Mouse (Mus musculus) monocyte, adult 5-6 weeks (primary cell): ENCODE measurements at regions not wholly inside any gene's neighbourhood (a gene's known extent, or its start where the extent isn't known, plus 50 kb on each side); places are given as distances from the start of the nearest gene placed in this dataset.

ENCODE experiments used
- ATAC-seq: fragments of 153-309, 156-312 bp; replicated peaks from 2 replicates; pipeline ENCODE4 v1.8.0; 2017; ENCODE audit warnings: mild to moderate bottlenecking; ENCODE audit not compliant: low TSS enrichment, insufficient number of reproducible peaks, severe bottlenecking, poor library complexity, low FRiP score

GRCm38 (mm10) chr8:117854301-117854700 lies 52.6 kb upstream of the Mphosph6 start:
- ATAC-seq, result no peak

DNA sequence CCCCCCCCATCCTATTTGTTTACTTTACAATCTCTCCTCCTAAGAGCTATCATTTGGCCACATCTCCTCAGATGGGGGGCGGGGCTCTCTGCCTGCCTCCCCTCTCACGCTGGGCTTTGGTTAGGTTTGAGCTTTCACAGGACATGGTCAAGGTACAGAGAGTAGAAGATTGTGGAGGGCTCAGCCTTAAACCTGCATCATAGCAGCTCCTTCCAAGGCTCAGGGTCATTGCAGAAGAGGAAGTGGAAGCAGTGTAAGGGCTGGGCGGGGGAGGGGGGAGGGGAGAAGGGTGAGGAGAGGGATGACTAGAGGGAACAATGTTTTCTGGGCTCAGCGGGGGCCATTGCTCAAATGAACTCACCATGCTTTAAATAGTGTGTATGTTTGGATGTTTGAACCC lies 51.7 kb upstream of the Mphosph6 start:
- ATAC-seq, result 0 out of 2 replicates have a peak, but pooled peaks have one; percentile 43

GRCm38 (mm10) chr8:117852521-117852920 lies 50.8 kb upstream of the Mphosph6 start:
- no peak for ATAC-seq
